Mouse (Mus musculus) NIH3T3 (cell line): Measurements from ENCODE around the gene Twnk.
A peak's percentile ranks its signal among the peaks of the same experiment; 100 is the strongest.

ENCODE experiments used
- DNase-seq: peaks from one replicate; pipeline ENCODE4 v3.0.0-alpha.2; 2012; ENCODE audit warnings: low read depth

Twnk gene

GRCm38 (mm10) chr19:45003740-45004516 is 1.5 kb upstream of the Twnk start:
- DNase-seq = no peak

- DNase-seq = peak; percentile 96
These were observed 672 bp downstream of the Twnk start, which contains the start of gene Mrpl43 for GRCm38 (mm10) chr19:45005957-45006712. Mrpl43 (minus strand) TSS chr19:45006442.

- DNase-seq = no peak
These were observed 1.6 kb downstream of the Twnk start for GRCm38 (mm10) chr19:45007021-45007420.

DNA sequence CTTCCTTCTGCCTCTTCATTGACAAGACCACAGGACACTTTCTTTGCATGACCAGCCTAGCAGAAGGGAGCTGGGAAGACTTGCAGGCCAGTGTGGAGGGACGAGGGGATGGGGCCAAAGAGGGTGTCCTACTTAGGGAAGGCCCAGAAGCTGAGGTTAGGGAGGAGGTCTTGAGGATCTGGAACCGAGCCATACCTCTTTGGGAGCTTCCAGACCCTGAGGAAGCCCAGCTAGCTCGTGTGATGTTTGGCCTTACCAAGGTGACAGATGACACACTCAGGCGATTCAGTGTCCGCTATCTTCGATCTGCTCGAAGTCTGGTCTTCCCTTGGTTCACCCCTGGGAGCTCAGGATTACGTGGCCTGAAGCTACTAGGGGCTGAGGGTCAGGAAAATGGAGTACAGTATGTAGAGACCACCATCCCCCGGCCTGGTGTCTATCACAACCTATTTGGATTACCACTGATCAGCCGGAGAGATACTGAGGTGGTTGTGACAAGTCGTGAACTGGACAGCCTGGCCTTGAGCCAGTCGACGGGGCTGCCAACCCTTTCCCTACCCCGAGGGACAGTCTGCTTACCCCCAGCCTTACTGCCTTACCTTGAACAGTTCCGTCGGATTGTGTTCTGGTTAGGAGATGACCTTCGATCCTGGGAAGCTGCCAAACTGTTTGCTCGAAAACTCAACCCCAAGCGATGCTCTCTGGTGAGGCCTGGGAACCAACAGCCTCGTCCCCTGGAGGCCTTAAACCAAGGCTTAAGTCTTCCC is 2.1 kb downstream of the Twnk start:
- no peak for DNase-seq

- DNase-seq = no peak
These were observed 5.2 kb downstream of the Twnk start for GRCm38 (mm10) chr19:45010646-45011045.

DNA sequence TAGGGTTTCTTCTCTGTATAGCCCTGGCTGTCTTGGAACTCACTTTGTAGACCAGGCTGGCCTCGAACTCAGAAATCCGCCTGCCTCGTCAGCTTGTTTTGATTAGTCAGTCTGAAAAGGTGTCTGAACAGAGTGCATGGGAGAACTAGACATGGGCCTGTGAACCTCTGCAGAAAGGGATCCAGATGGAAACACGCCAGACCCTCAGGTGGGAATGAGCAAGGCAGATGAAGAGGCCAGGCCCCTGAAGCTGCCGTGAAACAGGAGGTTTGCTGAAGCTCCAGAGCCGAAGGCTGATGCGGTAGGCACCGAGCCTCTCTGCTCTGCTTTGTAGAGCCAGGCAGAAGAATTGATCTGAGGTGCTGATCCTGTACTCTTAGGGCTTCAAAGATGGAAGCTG is 6.8 kb downstream of the Twnk start:
- no peak for DNase-seq

GRCm38 (mm10) chr19:45012636-45013035 is 7.2 kb downstream of the Twnk start:
- peak; percentile 83 for DNase-seq

- no peak for DNase-seq
These were observed 8.2 kb downstream of the Twnk start for GRCm38 (mm10) chr19:45013581-45014225.

GRCm38 (mm10) chr19:45014335-45014971 is 9.0 kb downstream of the Twnk start, which contains the start of gene Lzts2:
Lzts2 (plus strand) TSS chr19:45014414.
- DNase-seq = peak; percentile 58

DNA sequence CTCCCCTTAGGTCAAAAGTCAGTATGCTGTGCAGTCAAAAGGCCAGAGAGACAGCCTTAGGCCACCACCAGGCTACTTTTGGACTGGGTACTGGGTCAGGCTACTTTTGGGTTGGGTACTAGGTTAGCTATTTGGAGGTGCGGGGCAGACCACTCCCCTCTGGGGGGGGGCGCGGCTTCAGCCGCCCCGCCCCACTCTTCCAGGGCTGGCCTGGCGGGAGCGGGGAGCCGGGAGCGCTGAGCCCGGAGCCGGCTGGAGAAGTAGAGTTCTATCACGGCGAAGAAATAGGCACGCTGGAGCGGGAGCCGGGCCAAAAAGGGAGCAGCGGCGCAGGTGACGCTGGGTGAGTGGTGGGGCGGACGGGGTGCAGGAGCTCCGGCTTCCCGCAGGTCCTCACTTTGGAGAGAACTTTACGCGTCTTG is 9.5 kb downstream of the Twnk start:
- DNase-seq = peak; percentile 74

DNA sequence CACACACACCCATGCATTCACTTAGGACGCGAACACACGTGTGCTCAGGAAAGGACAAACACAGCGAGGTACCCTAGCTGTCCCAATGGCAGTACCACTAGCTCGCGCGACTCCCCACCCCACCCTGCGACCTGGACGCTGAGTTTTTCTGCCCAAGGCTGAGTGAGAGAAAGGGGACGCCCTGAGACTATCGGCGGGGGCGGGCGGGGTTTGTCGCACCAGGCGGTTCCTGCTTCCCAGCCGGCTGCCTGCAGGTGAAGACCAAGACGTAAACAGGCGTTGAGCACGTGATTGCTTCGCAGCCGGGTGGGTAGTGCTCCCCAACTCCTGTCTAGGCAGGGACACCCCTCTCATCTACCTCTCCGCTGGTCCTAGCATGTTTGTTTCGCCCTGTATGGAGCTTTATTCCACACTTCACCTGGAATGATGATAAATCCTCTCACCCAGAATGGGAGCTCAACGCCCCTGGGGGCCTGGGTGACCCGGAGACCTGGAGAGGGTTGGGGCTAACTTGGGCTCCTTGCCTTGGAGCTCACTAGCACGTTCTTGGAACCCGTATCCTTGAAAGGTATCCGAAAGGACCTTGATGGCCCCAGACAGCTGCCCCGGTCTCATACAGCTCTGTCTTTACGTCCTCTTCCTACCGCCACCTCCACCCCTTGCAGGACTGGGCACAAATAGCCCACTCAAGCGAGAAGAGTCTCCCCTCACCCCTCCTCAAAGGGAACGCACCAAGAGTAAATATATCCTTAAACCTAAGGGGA is 10.2 kb downstream of the Twnk start:
- DNase-seq = peak; percentile 53

DNA sequence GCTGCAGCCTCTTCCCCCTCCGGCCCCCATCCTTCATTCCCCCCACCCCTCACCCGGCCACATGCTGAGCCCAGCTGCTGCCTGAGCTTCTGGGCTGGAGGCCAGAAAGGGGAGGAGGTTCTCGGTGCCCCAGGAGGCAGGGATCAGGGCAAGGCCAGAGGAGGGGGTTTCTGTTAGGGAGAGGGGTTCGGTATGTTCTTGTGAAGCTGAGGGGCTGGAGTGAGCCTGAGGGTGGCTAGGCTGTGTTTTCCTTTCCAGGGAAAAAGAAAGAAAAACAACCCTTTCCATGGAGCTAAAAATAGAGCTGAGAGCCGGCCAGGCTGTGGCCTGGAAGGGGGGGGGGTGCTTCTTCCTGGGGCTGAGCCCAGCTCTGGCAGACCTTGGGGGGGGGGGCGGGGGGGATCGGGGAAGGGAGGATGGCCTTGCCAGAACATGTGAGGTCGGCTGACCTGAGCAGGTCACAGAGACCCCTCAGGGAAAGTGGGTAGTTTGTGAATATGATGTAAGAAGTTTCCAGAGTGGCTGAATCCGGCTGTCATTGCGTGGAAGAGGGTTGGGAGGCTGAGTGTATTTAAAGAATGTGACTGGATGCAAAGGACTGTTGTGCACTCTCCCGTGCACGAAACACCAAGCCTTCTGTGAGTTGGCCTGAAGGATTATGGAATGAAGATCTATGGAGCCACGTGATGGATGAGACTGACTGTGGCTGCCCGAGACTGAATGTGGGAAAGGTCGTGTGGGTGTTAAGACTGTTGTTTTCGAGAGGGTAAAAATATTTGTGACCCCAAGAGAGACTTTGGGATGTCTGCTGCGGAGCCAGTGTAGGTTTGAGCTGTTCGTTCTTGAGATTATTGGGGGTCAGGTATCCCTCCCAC is 11.1 kb downstream of the Twnk start:
- peak; percentile 91 for DNase-seq

- peak; percentile 93 for DNase-seq
These were observed 11.8 kb downstream of the Twnk start for GRCm38 (mm10) chr19:45017216-45017771.

DNA sequence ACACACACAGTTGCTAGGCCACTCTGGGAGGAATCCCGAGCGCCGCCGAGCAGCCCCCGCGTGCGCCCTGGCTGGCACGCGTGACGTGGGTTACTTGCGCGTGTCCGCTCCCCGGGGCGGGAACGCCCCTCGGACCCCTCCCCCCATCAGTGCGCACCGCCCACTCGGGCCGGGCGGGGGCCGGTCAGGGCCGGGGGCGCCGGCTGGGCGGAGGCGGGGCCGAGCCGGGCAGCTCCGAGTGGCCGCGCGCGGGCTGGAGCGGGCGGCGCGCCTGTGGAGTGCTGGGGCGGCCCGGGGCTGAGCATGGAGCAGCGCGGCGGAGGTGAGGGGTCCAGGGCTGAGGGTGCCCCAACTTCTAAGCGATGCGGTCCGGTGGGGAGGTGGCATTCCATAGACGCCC is 12.4 kb downstream of the Twnk start:
- DNase-seq = peak; percentile 96

DNA sequence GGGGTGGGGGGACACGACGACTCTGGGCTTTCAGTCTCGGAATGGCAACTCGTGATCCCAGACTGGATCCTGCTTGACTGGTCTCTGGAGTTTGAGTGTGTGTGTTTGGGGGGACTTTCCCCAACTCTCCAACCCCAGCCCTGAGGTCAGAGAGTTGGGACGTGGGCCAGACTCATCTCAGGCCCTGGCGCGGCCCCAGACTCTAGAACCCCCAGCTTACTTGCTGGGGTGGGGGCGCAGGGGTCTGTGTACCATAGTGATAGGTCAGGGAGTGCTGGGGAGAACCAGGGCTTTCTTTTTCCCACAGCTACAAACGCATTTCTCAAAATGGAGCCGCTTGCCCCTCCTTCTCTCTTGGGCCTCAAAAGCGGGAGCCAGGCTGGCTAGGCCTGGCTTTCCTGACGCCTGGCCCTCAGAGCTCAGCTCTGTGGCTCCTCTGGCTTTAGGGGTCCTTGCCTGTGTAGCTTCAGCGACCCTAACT is 12.9 kb downstream of the Twnk start:
- peak; percentile 76 for DNase-seq

DNA sequence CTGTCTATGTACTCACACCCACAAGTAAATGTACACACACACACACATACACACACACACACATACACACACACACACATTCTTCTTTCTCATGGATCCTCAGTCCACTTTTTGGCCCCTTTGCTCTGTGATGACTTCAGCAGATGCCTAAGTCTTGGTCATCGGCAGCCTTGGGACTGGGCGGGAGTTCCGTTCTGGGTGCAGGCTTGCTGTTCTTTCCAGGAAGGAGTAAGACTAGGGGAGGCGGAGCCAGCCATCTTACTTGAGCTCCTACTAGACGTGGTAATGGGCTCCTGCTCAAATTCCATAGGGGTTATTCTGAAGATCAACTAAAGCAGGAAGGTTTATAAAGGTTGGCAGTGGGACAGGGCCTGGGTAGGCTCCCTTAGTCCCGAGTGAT is 14.9 kb downstream of the Twnk start:
- peak; percentile 88 for DNase-seq

DNA sequence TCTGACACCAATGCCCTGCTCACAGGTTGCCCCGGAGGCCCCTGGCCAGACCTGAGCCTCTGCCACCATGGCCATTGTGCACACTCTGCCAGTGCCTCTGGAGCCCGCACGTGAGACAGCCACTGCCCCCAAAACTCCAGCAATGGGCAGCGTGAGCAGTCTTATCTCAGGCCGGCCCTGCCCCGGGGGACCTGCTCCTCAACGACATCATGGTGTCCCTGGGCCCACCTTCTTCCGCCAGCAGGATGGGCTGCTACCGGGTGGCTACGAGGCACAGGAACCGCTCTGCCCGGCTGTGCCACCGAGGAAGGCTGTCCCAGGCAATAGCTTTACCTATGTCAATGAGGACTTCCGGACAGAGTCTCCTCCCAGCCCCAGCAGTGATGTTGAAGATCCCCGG is 15.9 kb downstream of the Twnk start:
- no peak for DNase-seq

- DNase-seq = no peak
These were observed 18.5 kb downstream of the Twnk start for GRCm38 (mm10) chr19:45023993-45024392.

DNA sequence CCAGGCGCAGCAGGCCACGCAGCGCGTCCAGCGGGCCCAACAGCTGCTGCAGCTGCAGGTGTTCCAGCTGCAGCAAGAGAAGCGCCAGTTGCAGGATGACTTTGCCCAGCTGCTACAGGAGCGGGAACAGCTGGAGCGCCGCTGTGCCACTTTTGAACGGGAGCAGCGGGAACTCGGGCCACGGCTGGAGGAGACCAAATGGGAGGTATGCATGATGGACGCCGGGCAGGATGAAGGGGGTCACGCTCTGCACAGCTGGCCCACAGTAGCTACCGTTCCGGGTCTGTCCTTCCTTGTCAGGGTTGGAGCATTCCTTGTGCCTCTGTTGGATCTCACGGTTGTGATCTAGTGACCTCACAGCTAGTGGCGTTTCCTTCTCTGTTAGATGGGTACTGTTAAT is 19.3 kb downstream of the Twnk start:
- no peak for DNase-seq
